Mouse (Mus musculus) hindbrain, postnatal 0 days (tissue): ENCODE measurements around the gene Tlcd1. TPM values are rescaled to one million over a fixed set of nuclear protein-coding genes. Genes with fewer than 3 reads are reported as not detected.

Source experiments
- ATAC-seq: fragments of 200-750 bp; cut with Nextera tagmentation; 2 replicates; pipeline ENCODE4 v1.8.0; 2017; ENCODE audit warnings: mild to moderate bottlenecking, moderate TSS enrichment, moderate library complexity
- DNase-seq: peaks from one replicate; pipeline ENCODE4 v3.0.0-alpha.2; 2015; ENCODE audit warnings: low spot score
- H3K27ac ChIP-seq: fragments of 300-500 bp; sonication (generic); 2 replicates; pipeline ENCODE4 v1.5.1; 2014; ENCODE audit warnings: mild to moderate bottlenecking
- H3K27me3 ChIP-seq: fragments of 300-500 bp; sonication (generic); 2 replicates; pipeline ENCODE4 v1.6.1; 2014; ENCODE audit warnings: low read length, mixed read lengths; ENCODE audit not compliant: insufficient read depth
- H3K36me3 ChIP-seq: fragments of 300-500 bp; sonication (generic); 2 replicates; pipeline ENCODE4 v1.6.1; 2014; ENCODE audit warnings: low read length, mixed read lengths; ENCODE audit not compliant: insufficient read depth
- H3K4me1 ChIP-seq: fragments of 300-500 bp; sonication (generic); 2 replicates; pipeline ENCODE4 v1.6.1; 2014; ENCODE audit warnings: antibody characterized with exemption, low read length, mixed read lengths; ENCODE audit not compliant: insufficient read depth
- H3K4me2 ChIP-seq: fragments of 300-500 bp; sonication (generic); 2 replicates; pipeline ENCODE4 v1.6.1; 2014; ENCODE audit warnings: low read depth, mild to moderate bottlenecking, low read length, moderate library complexity, mixed read lengths
- H3K4me3 ChIP-seq: fragments of 300-500 bp; sonication (generic); 2 replicates; pipeline ENCODE4 v1.5.1; 2014; ENCODE audit warnings: low read length
- H3K9ac ChIP-seq: fragments of 300-500 bp; sonication (generic); replicated peaks from 2 replicates; pipeline ENCODE4 v1.6.1; 2014; ENCODE audit warnings: mild to moderate bottlenecking, low read length, moderate library complexity, mixed read lengths
- H3K9me3 ChIP-seq: fragments of 300-500 bp; sonication (generic); 2 replicates; pipeline ENCODE4 v1.6.1; 2016; ENCODE audit warnings: low read length, mixed read lengths
- CTCF ChIP-seq: IDR thresholded peaks from 2 replicates; pipeline ENCODE4 v1.5.1; 2016; ENCODE audit warnings: antibody characterized with exemption, control low read depth, low read depth
- WGBS: fragments of 180-500 bp; shearing (Covaris S2); extraction: QIAGEN DNeasy Blood & Tissue Kit; methylation state at CpG from one replicate; pipeline ENCODE4 v1.1.7; 2014; 5-methylcytosine and 5-hydroxymethylcytosine counted together
- polyA plus RNA-seq: library from polyadenylated mRNA; unstranded; fragments of >200 nt; fragmentation: Nextera tagmentation; extraction: Ambion mirVana; gene quantifications from 2 replicates; pipeline ENCODE4 v1.2.1, GENCODE M21; 2015
- total RNA-seq: library from RNA; depleted of rRNA; stranded (reverse); fragments of >200 nt; gene quantifications from 2 replicates; pipeline ENCODE4 v1.2.3, GENCODE M21; 2014

Tlcd1 gene
- total and polyA plus RNA-seq, 2 experiments from 2014 or later = 36.8 to 46.1 TPM

DNA sequence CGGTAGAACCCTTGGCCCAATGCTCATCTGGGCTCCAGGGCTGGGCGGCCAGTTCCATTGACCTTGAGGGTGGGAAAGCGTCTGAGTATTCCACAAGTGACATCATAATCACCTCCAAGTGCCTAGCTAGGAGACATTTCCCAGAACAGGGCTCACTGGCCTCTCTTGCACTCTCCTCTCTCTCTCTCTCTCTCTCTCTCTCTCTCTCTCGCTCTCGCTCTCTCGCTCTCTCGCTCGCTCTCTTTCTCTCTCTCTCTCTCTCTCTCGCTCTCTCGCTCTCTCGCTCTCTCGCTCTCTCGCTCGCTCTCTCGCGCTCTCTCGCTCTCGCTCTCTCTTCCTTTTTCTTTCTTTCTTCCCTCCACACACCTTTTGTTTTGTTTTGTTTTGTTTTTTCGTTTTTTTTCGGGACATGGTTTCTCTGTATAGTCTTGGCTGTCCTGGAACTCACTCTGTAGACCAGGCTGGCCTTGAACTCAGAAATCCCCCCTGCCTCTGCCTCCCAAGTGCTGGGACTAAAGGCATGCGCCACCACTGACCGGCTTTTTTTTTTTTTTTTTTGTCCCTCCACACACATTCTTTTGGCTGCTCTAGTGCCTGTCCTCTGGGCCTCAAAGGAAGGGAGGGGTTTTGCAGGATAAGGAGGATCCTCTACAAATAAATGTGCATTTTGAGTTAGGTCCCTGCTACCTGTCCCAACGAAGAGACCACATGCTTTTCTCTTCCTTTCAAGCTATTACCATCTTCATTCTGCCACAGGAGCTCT, 18.8 kb downstream of the Tlcd1 start:
- no peaks in the 10 kb centered on the region for H3K27me3 ChIP-seq
- peaks cover 18% of the 10 kb centered on the region; the same call in 1 of the 2 replicates for H3K36me3 ChIP-seq
- 65% methylated on average over 23 of the region's 23 CpGs for WGBS
- peak overlapping the region; percentile 36 for H3K4me3 ChIP-seq
- H3K9ac ChIP-seq = peak overlapping the region; percentile 41
- DNase-seq = no peak
- H3K27ac ChIP-seq = no peak overlapping the region
- 0 out of 2 replicates have a peak, but pooled peaks have one; percentile 3 for ATAC-seq
- H3K4me1 ChIP-seq = peaks cover 5% of the 10 kb centered on the region; the same call in 1 of the 2 replicates
- no peaks in the 10 kb centered on the region for H3K9me3 ChIP-seq
- TF ChIP-seq CTCF = no peak
- H3K4me2 ChIP-seq = peak overlapping the region; percentile 58

DNA sequence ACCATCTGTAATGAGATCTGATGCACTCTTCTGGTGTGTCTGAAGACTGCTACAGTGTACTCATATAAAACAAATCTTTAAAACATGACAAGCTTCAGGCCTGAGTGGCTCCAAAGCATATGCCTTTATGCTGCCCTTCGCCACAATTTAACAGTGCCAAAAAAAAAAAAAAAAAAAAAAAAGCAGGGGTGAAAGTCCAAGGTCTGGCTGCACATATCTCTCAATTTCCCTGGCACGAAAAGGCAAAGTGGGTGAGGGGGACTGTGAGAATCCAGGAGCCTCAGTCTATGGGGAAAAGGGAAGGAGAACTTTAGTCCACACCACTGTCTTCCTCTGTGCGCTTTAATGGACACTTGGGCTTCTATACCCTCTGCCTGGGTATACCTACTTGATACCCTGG, 25.9 kb downstream of the Tlcd1 start:
- DNase-seq = no peak
- no peaks in the 10 kb centered on the region for H3K9me3 ChIP-seq
- H3K4me3 ChIP-seq = no peak overlapping the region
- no peaks in the 10 kb centered on the region for H3K4me1 ChIP-seq
- H3K27ac ChIP-seq = no peak overlapping the region
- WGBS = 96% methylated on average over 3 of the region's 3 CpGs
- H3K36me3 ChIP-seq = peaks cover 15% of the 10 kb centered on the region
- no peak for ATAC-seq
- no peak overlapping the region for H3K9ac ChIP-seq
- no peak overlapping the region for H3K4me2 ChIP-seq
- no peaks in the 10 kb centered on the region for H3K27me3 ChIP-seq
- TF ChIP-seq CTCF = no peak

- Histone ChIP-seq H3K36me3 (peaks cover 34% of the 10 kb centered on the region), H3K27ac (peak overlapping the region; percentile 41; the same call in 1 of the 2 replicates), H3K27me3 (no peaks in the 10 kb centered on the region), H3K4me3 (no peak overlapping the region), H3K4me2 (no peak overlapping the region), H3K9ac (no peak overlapping the region), H3K9me3 (no peaks in the 10 kb centered on the region), H3K4me1 (no peaks in the 10 kb centered on the region)
- DNase-seq = no peak
- TF ChIP-seq CTCF = no peak
- no peak for ATAC-seq
- 68% methylated on average over 6 of the region's 6 CpGs for WGBS
Observed at GRCm38 (mm10) chr11:78204287-78204686, 27.8 kb downstream of the Tlcd1 start.

GRCm38 (mm10) chr11:78205361-78206206, 29.1 kb downstream of the Tlcd1 start:
- ATAC-seq = peak; percentile 30; the same call in 1 of the 2 replicates
- no peak for TF ChIP-seq CTCF
- H3K36me3 ChIP-seq = peaks cover 47% of the 10 kb centered on the region

GRCm38 (mm10) chr11:78207190-78207589, 30.7 kb downstream of the Tlcd1 start:
- DNase-seq (no peak), ATAC-seq (no peak)
- H3K9me3 ChIP-seq = no peaks in the 10 kb centered on the region
- H3K27me3 ChIP-seq = no peaks in the 10 kb centered on the region
- TF ChIP-seq CTCF = no peak
- H3K9ac ChIP-seq = no peak overlapping the region
- 66% methylated on average over 7 of the region's 7 CpGs for WGBS
- peaks cover 61% of the 10 kb centered on the region for H3K36me3 ChIP-seq
- H3K4me3 ChIP-seq = no peak overlapping the region
- H3K4me2 ChIP-seq = no peak overlapping the region
- no peaks in the 10 kb centered on the region for H3K4me1 ChIP-seq
- no peak overlapping the region for H3K27ac ChIP-seq

More at GRCm38 (mm10) chr11:78205361-78206206, 29.1 kb downstream of the Tlcd1 start:
- H3K4me3 ChIP-seq = no peak overlapping the region
- WGBS = 52% methylated on average over 13 of the region's 13 CpGs
- no peak overlapping the region for H3K9ac ChIP-seq
- H3K4me2 ChIP-seq = no peak overlapping the region
- no peaks in the 10 kb centered on the region for H3K4me1 ChIP-seq
- no peaks in the 10 kb centered on the region for H3K9me3 ChIP-seq
- peak overlapping the region; percentile 41; the same call in 1 of the 2 replicates for H3K27ac ChIP-seq
- H3K27me3 ChIP-seq = no peaks in the 10 kb centered on the region
- no peak for DNase-seq

DNA sequence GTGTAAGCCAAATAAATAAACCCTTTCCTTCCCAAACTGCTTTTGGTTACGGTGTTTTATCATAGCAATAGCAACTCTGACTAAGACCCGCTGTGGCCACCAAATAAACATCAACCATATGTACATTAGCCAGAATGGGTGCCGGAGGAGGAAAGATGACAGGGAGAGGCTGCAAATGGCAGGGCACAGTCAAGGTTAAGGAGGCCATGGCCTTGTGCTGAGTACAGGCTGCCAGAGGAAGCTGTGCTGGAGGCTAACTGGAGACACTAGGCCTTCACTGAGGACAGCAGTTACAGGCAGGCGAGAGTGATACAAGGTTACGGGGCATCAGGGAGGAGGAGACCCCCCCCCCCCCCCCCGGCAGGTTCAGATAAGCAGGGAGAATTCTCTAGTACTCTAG, 33.4 kb downstream of the Tlcd1 start:
- no peak for ATAC-seq
- Histone ChIP-seq H3K4me2 (no peak overlapping the region), H3K36me3 (peaks cover 80% of the 10 kb centered on the region), H3K9me3 (no peaks in the 10 kb centered on the region), H3K4me3 (no peak overlapping the region), H3K9ac (no peak overlapping the region), H3K27ac (no peak overlapping the region), H3K4me1 (no peaks in the 10 kb centered on the region), H3K27me3 (no peaks in the 10 kb centered on the region)
- no peak for TF ChIP-seq CTCF
- DNase-seq = no peak
- WGBS = 97% methylated on average over 6 of the region's 6 CpGs
